Mouse (Mus musculus) liver, adult (tissue): ENCODE measurements around the gene Lhfpl2.
A peak's percentile ranks its signal among the peaks of the same experiment; 100 is the strongest.

Experiments
- GATA4 ChIP-seq: IDR thresholded peaks from 2 replicates; pipeline ENCODE4 v1.6.1; 2014; ENCODE audit warnings: mild to moderate bottlenecking, low read length; ENCODE audit not compliant: insufficient replicate concordance

The Lhfpl2 gene

DNA sequence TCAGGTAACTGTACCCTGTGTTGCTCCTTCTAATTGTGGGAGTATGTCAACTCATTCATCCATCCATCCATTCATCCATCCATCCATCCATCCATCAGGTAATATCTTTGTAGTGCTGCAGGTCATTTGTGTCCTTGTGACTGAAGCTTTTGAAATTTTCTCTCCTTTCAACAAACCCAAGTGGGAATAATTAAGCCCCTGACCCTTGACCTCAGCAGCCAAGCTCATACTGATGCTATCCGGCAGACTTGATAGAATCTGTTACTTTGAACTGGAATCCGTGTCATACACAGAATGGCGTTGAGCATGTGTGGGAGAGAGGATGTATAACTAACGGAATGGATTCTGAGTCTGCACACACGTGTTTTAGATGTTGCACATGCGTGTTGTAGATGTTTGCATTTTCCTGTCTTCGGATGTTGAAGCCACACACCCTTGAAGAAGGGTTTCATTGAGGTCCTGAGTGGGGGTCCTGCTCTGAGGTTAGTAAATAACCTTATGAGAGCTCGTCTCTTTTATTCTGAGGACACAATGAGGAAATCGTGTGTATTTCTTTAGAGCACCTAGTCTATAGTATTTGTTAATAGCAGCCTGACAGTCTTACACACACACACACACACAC is 3.8 kb downstream of the Lhfpl2 start:
- no peak for TF ChIP-seq GATA4

DNA sequence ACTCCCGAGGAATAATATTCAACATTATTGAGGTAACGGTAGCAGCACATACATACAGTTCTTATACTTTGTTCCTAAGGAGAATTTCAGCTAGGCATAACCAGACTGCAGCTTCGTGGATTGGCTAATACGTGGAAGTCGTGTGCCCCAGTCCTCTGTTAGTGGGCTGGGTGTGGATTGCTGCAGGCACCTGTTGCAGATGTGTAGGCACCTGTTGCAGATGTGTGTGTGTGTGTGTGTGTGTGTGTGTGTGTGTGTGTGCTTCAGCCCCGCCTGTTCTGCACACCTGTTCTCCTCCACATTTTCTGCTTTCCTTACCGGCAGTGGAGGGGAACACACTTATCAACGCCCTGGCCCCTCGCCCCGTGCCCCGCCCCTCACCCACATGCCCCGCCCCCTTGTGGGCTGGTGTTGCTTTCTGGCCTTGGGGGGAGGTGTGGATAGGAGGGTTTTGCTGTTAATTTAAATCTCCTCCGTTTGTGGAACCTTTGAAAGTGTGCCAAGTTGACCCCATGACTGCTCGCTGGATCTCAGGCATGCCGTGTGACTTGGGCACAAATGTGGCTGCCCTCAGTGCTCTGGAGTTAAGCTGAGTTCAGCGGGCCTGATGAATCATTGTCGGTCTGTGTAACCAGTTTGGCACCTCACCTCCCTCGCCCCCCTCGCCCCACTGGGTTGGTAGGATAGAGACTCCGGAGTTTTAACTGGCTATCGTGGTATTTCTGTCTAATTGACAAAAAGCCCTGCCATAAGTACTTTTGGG is 4.9 kb downstream of the Lhfpl2 start:
- no peak for TF ChIP-seq GATA4

DNA sequence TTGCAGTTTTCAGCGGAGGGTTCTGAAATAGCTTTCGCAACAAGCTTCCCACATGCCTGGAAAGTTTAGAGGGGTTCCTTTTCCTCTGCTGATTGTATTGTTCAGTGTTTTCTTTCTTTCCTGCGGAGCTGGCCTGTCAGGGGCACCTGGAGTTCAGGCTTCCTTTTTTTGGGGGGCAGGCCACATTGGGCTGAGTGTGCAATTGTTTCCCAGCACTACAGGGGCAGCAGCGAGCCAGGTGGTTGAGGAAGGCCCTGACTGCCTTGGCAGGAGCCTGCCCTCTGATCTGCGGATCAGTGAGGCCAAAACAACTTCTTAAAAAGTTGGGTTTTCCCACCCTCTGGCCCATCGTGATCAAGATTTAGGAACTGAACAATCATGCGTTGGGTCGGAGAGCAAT is 5.6 kb downstream of the Lhfpl2 start:
- TF ChIP-seq GATA4 = peak; percentile 14; the same call in 1 of the 2 replicates

DNA sequence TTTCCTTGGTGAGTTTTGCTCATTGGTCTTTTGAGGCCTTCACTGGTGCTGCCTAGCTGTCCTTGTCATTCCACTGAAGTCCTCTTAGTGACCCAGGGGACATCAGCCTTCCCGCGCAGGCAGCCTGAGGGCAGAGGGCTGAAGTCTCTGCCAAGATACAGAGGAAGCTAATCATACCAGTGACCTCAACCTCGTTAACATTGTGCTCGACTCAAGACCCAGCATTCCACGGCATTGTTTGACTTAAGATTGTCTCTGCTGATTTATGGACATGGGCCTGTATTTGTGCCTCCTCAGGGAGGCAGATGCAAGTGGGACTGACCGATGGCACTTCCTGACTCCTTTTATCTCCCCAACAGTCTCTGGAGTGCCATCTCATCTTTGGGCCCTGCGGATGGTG is 7.0 kb downstream of the Lhfpl2 start:
- TF ChIP-seq GATA4 = peak; percentile 96

DNA sequence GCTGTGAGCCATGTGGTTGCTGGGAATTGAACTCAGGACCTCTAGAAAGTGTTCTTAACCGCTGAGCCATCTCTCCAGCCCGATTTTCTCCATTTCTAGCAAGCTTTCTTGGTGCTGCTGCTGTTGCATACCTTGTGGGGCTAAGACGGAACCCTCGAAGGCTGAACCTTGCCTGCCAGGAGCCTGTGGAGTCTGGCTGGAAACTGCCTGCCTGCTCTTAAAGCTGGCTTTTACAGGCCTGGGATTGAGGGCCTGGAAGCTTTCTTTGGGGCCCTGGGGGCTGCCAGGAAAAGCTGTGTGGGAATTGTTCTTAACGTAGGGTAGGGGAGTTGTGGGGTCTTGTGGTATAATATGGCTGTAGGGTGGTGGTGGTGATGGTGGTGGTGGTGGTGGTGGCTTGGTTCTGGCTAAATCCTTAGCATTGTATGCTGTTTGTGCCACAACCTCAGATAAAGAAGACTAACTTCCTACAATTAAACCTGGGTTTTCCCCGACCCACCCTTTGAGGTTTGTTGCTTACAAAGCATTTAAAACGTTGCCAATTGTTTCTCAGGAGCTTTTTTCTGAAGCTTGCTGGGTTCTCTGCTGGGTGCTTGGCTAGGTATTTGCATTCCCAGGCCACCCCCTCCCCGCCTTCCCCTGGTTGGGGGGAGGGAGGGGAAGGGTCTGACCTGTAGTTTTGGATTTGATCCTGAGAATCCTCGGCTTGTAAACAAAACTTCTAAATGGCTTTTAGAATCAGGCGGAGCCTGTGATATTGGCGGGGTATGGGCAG is 7.9 kb downstream of the Lhfpl2 start:
- no peak for TF ChIP-seq GATA4

DNA sequence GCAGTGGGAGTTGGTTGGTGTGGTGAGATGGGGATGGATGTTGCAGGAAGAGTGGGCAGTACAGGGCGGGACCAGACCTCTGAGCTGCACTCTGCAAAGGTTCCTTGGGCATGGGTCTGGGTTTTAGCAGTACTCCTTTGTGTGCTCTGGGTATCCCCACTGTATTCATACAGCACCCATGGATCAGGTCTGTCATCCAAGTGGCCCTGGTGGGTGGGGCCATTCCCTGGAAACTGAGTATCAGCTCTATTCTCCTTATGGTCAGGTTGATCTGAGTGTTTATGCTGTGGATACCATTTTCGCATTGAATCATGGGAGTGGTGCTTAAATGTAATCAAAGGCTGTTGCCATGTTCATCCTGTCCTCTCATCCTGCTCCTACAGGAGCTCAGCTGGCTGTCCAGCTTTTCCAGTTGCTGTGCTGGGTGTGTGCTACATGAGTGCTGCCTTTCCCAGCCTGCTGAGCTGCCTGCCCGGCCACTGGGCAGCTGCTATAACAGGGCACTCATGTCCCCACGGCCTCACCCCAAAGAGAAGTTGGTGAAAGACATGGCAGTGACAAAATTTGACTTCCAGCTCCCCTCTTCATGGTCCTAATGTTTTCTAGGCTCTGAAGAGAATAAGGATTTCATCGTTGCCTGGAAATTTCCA is 9.2 kb downstream of the Lhfpl2 start:
- TF ChIP-seq GATA4 = no peak

DNA sequence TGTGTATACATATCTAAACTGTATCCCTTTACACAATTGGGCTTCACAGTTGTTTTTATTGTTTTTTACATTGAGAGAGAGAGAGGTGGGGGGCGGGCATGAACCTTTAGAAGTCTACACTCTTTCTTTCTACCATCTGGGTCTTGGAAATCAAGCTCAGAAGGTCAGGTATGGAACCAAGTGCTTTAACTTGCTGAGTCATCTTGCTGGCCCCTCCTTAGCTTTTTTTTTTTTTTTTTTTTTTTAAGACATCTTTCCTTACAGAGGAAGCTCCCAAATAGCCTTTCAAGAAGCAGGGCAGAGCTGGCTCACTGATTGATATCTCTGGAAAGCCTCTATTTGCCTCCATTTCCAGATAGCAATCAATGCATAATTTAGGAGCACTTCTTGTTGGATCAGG is 10.7 kb downstream of the Lhfpl2 start:
- TF ChIP-seq GATA4 = no peak

DNA sequence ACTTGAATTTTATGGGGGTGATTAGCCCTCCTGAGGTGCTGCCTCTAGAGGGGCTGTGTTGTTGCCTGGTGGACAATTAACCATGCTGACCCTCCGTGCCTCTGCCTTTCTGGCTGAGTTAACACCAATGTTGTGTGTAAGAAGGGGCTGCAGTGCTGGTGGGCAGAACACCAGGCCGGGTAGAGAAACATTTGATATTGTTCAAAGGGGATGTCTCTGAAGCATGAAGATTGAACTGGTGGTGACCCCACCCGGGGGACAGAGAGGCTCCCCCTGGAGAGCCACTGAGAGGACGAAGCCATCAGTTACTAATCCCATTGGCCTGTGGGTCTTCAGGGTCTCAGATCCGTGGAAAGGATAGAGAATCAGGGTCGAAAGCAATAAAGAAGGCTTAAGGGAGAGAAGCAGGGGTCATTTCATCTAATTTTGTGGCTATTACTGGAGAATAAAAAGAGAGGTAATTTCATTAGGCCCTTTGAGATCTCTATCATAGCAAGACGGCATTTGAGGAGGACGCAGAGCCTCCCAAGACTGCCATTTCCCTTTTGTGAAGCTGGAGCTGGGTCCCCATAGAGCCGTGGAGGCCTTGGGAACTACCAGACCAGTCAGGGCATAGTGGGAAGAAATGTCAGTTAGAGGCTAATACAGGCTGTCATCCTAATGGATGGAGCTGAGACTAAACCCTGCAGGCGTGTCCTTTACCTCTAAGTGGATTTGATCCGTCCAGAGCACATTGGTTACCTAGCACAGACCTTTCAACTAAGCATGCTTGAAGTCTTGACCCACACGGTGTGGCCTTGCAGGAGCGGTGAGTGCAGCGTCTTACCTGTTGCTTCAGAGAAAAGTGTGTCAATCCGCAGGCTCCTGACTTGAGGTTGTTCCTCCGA is 12.1 kb downstream of the Lhfpl2 start:
- no peak for TF ChIP-seq GATA4

DNA sequence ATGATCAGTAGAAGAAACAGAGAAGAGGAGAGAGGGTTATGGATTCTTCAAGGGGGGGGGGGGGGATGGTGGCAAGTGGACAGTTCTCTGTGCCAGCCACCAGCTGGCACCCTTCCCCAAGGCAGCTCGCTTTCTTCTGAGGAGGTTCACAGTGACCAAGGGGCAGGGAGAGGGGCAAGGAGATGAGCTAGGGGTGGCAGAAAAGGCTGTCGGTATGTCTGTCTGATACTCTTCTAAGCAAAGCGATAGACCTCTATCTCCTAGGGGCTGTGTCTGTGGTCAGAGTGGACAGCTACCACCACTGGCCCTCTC is 12.7 kb downstream of the Lhfpl2 start:
- no peak for TF ChIP-seq GATA4

DNA sequence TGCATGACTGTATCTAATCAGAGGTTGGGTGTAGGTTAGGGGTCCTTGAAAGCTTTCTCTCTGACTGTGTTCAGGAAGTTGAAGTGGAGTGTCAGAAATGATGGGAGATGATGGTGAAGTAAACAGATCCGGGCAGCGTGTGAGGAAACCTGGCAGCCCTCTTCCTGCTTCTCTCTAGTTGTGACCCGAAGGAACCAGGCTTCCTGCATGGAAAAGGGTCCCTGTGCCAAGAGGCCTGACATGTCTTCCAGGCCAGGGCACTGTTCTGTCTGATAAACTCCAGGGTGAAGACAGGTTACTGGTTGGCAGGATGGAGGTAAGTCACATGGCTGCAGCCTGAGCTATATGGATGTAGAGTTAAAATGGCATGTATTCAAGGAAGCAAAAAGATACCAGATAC is 13.3 kb downstream of the Lhfpl2 start:
- no peak; the same call in 1 of the 2 replicates for TF ChIP-seq GATA4

DNA sequence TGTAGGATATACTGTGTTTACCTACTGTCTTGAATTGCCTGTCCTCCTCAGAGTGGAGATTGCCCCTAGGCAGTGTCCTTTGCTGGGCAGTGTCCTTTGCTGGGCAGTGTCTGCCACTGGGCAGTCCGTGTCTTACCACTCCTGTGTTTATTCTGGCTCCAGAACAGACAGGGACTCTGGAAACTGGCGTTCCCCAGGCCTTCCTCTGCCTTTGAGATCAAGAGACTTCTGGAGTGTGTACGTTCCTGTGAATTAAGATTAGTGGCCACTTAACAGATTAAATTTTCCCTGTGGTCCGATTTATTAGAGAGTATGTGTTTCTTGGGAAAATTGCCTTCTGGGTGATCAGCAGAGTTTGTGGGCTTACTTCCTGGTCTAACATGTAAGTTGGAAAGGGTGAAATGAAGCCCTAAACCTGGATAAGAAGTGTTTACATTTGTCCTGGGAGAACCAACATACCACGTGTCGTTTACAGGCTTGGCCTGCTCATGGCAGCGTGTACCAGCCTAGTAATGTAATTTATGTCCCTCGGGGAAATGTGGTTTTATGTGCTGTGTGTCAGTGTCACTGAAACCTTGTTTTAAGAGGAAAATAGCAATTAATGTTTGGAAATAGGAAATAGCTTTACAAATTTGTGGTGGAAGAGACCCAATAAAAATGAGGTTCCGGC is 15.6 kb downstream of the Lhfpl2 start:
- TF ChIP-seq GATA4 = no peak

DNA sequence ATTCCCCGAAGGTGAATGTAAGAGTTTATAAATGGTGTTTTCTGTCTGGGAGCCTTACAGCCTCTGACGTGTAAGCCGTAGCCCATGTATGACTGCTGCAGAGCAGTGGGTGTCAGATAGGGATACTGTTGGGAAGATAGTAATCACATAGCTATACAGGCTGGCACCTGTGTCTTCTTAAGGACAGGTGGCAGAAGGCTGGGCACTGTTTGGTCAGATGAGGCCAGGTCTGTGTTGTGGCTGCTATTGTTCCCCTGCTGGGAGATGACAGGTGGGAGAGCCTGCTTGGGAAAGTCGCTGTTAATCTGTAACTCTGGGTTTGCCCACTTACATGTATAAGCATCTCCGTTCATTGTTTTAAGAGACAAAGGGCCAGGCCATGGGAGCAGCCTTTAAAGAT is 16.1 kb downstream of the Lhfpl2 start:
- TF ChIP-seq GATA4 = no peak

DNA sequence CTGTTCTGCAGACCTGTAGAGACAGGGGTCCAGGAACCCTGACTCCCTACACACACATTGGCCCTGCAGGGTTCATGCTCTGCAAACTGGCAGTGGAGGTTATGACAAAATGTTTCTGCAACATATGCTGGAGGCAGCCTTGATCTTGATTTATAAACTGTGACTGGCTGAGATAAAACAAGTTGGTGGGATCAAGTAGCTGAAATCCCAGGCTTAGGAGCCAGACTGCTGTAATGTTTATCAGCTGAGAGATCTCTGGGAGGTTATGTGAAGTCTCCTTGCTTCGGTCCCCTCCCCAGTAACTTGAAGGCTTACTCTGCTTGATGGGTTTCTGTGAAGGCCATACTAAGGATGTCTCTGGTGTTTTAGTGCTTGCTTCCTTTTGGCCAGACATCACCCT is 17.6 kb downstream of the Lhfpl2 start:
- no peak for TF ChIP-seq GATA4
